Mouse (Mus musculus): ENCODE data around the gene Gspt2. TPM values are rescaled to one million over a fixed set of nuclear protein-coding genes. Genes with fewer than 3 reads are reported as not detected.

Gspt2 gene
- 0.96 and 1.3 TPM in 2 replicates for polyA plus RNA-seq (2015; fragmentation: Nextera tagmentation; extraction: Ambion mirVana)

DNA sequence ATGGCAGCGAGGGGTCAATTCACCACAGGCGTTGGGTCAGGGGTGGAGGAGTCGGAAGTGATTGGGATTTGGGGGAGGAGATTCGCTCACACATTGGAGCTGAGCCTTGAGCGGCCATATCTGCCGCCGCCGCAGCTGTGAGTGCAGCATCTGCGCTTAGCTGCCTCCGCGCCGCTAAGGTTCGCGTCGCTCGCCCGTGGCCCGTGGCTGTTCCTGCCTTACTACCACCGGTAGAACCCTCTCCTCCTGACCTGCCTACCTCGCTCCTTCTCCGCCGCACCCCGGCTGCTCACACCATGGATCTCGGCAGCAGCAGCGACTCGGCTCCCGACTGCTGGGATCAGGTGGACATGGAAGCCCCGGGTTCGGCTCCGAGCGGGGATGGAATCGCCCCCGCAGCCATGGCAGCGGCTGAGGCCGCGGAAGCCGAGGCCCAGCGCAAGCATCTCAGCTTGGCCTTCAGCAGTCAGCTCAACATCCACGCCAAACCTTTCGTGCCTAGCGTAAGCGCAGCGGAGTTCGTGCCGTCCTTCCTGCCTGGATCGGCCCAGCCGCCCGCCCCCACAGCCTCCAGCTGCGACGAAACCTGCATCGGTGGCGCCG lies at the start of gene Gspt2:
Gspt2 (plus strand) TSS at position 109 of the 603 bp plus-strand sequence.
- Histone ChIP-seq H3K27me3 (ENCODE audit: insufficient read depth, low read length) (peaks cover 23% of the 10 kb centered on the region; the same call in 1 of the 2 replicates), H3K9ac (replicated peaks) (peak within 1 kb of the TSS; percentile 57), H3K27ac (ENCODE audit: low read depth) (no peak within 1 kb of the TSS), H3K4me2 (ENCODE audit: low read depth, low read length) (peak within 1 kb of the TSS; percentile 71), H3K9me3 (ENCODE audit: low read length) (no peaks in the 10 kb centered on the region), H3K4me1 (ENCODE audit: insufficient read depth) (no peaks in the 10 kb centered on the region), H3K36me3 (replicated peaks; ENCODE audit: insufficient read depth, low read length) (no peaks in the 10 kb centered on the region), H3K4me3 (ENCODE audit: low read depth, low read length) (peak within 1 kb of the TSS; percentile 54)
- DNase-seq (peak; percentile 50), ATAC-seq (peak; percentile 86)
- no peak for TF ChIP-seq CTCF (IDR thresholded peaks at IDR 0.05; ENCODE audit: low read depth)
- 16% methylated on average over 53 of the region's 53 CpGs for WGBS (ENCODE audit: insufficient replicate concordance)

DNA sequence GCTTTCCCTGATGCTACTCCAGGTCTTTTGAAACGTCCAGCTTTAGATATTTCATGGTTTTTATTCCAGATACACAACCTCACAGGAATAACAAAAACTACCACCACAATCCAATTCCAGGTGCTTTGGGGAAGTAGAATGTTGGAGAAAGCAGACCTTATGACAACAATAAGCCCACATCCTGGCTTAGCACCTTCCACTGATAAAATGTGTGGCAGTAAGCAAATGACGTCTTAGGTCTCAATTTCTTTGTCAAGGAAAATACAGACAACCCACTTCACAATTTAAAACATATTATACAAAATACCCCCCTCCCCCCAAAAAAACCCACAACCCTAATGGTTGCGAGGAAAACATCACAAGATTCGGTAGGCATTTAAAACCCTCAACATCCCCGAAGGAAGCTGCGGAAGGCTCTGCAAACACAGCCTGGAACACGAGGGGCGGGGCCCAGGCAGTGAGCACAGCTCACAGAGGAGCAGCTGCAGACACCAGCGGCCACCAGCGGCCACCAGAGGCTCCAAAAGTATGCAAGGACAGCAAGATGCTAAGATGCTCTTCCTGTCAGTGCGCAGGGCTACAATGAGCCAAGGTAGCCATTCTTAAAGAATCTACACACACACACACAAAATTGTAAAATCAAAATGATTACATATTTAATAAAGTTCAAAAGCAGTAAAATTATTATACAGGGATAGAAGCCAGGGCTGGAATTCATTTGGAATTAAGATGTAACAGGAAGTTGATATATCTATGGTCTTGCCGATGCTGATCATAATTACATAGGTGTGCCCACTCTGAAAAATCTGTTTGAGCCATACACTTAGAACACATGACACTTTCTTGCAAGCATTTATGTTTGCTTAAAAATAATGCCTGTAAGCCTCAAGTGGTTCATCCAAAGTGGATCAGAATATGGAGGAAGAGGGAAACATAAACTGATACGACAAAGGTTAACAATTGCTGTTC lies 10.8 kb upstream of the Gspt2 start:
- TF ChIP-seq EP300 (IDR thresholded peaks at IDR 0.05; ENCODE audit: low read depth) = no peak
- peak; percentile 37 for TF ChIP-seq CTCF (IDR thresholded peaks at IDR 0.05; ENCODE audit: low read depth)
- no peaks in the 10 kb centered on the region for H3K9me3 ChIP-seq (ENCODE audit: low read length)
- ATAC-seq = no peak

DNA sequence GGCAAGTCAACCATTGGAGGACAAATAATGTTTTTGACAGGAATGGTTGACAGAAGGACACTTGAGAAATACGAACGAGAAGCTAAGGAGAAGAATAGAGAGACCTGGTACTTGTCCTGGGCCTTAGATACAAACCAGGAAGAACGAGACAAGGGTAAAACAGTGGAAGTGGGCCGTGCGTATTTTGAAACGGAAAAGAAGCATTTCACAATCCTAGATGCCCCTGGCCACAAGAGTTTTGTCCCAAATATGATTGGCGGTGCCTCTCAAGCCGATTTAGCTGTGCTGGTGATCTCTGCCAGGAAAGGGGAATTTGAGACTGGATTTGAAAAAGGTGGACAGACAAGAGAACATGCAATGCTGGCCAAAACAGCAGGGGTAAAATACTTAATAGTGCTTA lies 1.0 kb downstream of the Gspt2 start:
- ATAC-seq = no peak
- no peaks in the 10 kb centered on the region for H3K9me3 ChIP-seq (ENCODE audit: low read length)
- H3K9ac ChIP-seq (replicated peaks) = no peak overlapping the region
- no peak for TF ChIP-seq CTCF (IDR thresholded peaks at IDR 0.05; ENCODE audit: low read depth)
- TF ChIP-seq EP300 (IDR thresholded peaks at IDR 0.05; ENCODE audit: low read depth) = no peak
- H3K4me1 ChIP-seq (ENCODE audit: insufficient read depth) = no peaks in the 10 kb centered on the region
- H3K36me3 ChIP-seq (replicated peaks; ENCODE audit: insufficient read depth, low read length) = no peaks in the 10 kb centered on the region
- peak overlapping the region; percentile 54; the same call in 1 of the 2 replicates for H3K4me3 ChIP-seq (ENCODE audit: low read depth, low read length)
- peak overlapping the region; percentile 71 for H3K4me2 ChIP-seq (ENCODE audit: low read depth, low read length)
- 60% methylated on average over 8 of the region's 8 CpGs for WGBS (ENCODE audit: insufficient replicate concordance)
- peaks cover 23% of the 10 kb centered on the region; the same call in 1 of the 2 replicates for H3K27me3 ChIP-seq (ENCODE audit: insufficient read depth, low read length)
- no peak overlapping the region for H3K27ac ChIP-seq (ENCODE audit: low read depth)
- DNase-seq = no peak

More for the DNA sequence above, 10.8 kb upstream of the Gspt2 start:
- no peak overlapping the region for H3K4me3 ChIP-seq (ENCODE audit: low read depth, low read length)
- no peaks in the 10 kb centered on the region for H3K4me1 ChIP-seq (ENCODE audit: insufficient read depth)
- no peaks in the 10 kb centered on the region for H3K36me3 ChIP-seq (replicated peaks; ENCODE audit: insufficient read depth, low read length)
- H3K27ac ChIP-seq (ENCODE audit: low read depth) = no peak overlapping the region
- DNase-seq = peak; percentile 40
- H3K4me2 ChIP-seq (ENCODE audit: low read depth, low read length) = no peak overlapping the region
- WGBS (ENCODE audit: insufficient replicate concordance) = 24% methylated on average over 13 of the region's 13 CpGs
- no peak overlapping the region for H3K9ac ChIP-seq (replicated peaks)
- no peaks in the 10 kb centered on the region for H3K27me3 ChIP-seq (ENCODE audit: insufficient read depth, low read length)

DNA sequence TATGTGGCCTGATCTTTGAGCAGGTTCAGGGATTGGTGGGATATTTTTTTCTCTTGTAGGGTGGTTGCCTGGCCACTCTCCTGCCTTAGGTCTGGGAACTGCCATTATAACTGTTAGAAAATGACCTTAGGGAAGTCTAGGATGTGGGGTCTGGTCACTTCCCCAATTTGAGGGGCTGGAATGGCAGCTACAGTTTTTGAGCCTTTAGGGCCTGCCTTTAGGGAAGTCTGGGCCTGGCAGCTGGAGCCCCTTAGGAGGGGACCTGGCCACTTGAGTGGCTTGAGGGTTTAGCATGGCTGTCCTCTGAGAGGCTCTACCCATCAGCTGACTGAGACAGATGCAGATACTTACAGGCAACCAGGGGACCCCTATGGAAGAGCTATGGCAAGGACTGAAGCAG lies 12.7 kb downstream of the Gspt2 start:
- H3K9me3 ChIP-seq (ENCODE audit: low read length) = no peaks in the 10 kb centered on the region
- DNase-seq (no peak), ATAC-seq (no peak)
- H3K27ac ChIP-seq (ENCODE audit: low read depth) = no peak overlapping the region
- no peak overlapping the region for H3K4me3 ChIP-seq (ENCODE audit: low read depth, low read length)
- H3K36me3 ChIP-seq (replicated peaks; ENCODE audit: insufficient read depth, low read length) = no peaks in the 10 kb centered on the region
- TF ChIP-seq EP300 (IDR thresholded peaks at IDR 0.05; ENCODE audit: low read depth) (no peak), CTCF (IDR thresholded peaks at IDR 0.05; ENCODE audit: low read depth) (no peak)
- H3K27me3 ChIP-seq (ENCODE audit: insufficient read depth, low read length) = no peaks in the 10 kb centered on the region
- no peak overlapping the region for H3K4me2 ChIP-seq (ENCODE audit: low read depth, low read length)
- H3K4me1 ChIP-seq (ENCODE audit: insufficient read depth) = no peaks in the 10 kb centered on the region
- no peak overlapping the region for H3K9ac ChIP-seq (replicated peaks)

DNA sequence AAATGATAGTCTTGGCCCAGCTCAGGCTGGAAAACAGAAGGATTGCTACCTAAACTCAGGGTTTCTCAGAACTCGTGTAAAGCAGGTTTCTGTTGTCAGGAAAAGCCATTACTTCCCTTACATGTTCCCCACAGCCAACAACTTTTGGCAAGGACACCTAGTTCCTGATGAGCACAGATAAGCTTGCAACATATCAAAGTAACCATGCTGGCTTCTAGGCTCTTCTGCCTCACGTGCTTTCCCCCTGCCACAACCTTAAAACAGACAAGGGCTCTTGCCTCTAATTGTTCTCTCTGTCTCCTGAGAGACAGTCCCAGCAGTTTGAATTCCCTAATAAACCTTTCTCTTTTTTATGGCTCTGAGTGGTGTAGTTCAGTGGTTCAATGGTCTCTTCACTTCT lies 21.9 kb downstream of the Gspt2 start:
- H3K36me3 ChIP-seq (replicated peaks; ENCODE audit: insufficient read depth, low read length) = no peaks in the 10 kb centered on the region
- TF ChIP-seq EP300 (IDR thresholded peaks at IDR 0.05; ENCODE audit: low read depth) (no peak; the same call in 1 of the 2 replicates), CTCF (IDR thresholded peaks at IDR 0.05; ENCODE audit: low read depth) (no peak)
- no peaks in the 10 kb centered on the region for H3K4me1 ChIP-seq (ENCODE audit: insufficient read depth)
- no peak overlapping the region for H3K27ac ChIP-seq (ENCODE audit: low read depth)
- no peaks in the 10 kb centered on the region for H3K9me3 ChIP-seq (ENCODE audit: low read length)
- H3K9ac ChIP-seq (replicated peaks) = no peak overlapping the region
- no peak for ATAC-seq
- no peaks in the 10 kb centered on the region; the same call in 1 of the 2 replicates for H3K27me3 ChIP-seq (ENCODE audit: insufficient read depth, low read length)
- WGBS (ENCODE audit: insufficient replicate concordance) = 40% methylated on average over 2 of the region's 2 CpGs
- DNase-seq = no peak
- H3K4me2 ChIP-seq (ENCODE audit: low read depth, low read length) = no peak overlapping the region
- H3K4me3 ChIP-seq (ENCODE audit: low read depth, low read length) = no peak overlapping the region

DNA sequence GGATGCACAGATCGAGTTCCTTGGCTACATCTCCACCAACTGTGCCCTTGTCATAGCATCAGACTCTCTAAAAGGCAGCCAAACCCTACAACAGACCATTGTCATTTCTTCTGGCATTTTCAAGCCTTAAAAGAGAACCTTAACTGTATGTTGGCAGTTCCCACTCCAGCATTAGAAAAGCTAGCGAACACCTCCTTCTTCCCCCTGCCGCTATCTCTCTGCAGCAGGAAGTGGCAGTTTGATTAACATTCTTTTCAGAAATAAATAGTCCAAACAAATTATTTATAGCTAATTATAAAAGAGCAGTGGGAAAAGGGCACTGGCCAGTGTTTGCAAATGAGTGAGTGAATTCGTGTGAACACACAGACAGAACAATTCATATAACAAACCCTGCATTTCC lies 34.9 kb downstream of the Gspt2 start:
- ATAC-seq (no peak), DNase-seq (no peak)
- no peaks in the 10 kb centered on the region for H3K9me3 ChIP-seq (ENCODE audit: low read length)
- no peaks in the 10 kb centered on the region for H3K27me3 ChIP-seq (ENCODE audit: insufficient read depth, low read length)
- TF ChIP-seq CTCF (IDR thresholded peaks at IDR 0.05; ENCODE audit: low read depth) = no peak
- H3K4me3 ChIP-seq (ENCODE audit: low read depth, low read length) = no peak overlapping the region
- H3K27ac ChIP-seq (ENCODE audit: low read depth) = no peak overlapping the region
- 42% methylated on average over 4 of the region's 4 CpGs for WGBS (ENCODE audit: insufficient replicate concordance)
- H3K4me1 ChIP-seq (ENCODE audit: insufficient read depth) = no peaks in the 10 kb centered on the region
- H3K36me3 ChIP-seq (replicated peaks; ENCODE audit: insufficient read depth, low read length) = no peaks in the 10 kb centered on the region
- H3K4me2 ChIP-seq (ENCODE audit: low read depth, low read length) = no peak overlapping the region
- H3K9ac ChIP-seq (replicated peaks) = no peak overlapping the region

Data from liver, postnatal 0 days (tissue).